Mouse (Mus musculus) cortical plate, adult 2 months (tissue): ENCODE measurements at regions not wholly inside any gene's neighbourhood (a gene's known extent, or its start where the extent isn't known, plus 50 kb on each side); places are given as distances from the start of the nearest gene placed in this dataset.

Source experiments
- H3K27ac ChIP-seq: fragments of 200-500 bp; 2 replicates; pipeline ENCODE4 v1.5.1; 2012; ENCODE audit warnings: low read length, control low read depth, inconsistent platforms; ENCODE audit not compliant: insufficient read depth
- H3K4me1 ChIP-seq: fragments of 200-500 bp; 2 replicates; pipeline ENCODE4 v1.6.1; 2011; ENCODE audit warnings: low read length; ENCODE audit not compliant: control insufficient read depth, insufficient read depth
- H3K4me3 ChIP-seq: fragments of 200-500 bp; 2 replicates; pipeline ENCODE4 v1.5.1; 2011; ENCODE audit warnings: mild to moderate bottlenecking, low read length, control low read depth; ENCODE audit not compliant: insufficient read depth
- CTCF ChIP-seq: fragments of 200-500 bp; IDR thresholded peaks from 2 replicates; pipeline ENCODE4 v1.5.1; 2011; ENCODE audit warnings: mild to moderate bottlenecking, control low read depth, low read length; ENCODE audit not compliant: insufficient read depth; ENCODE audit errors: extremely low read depth
- POLR2A ChIP-seq: fragments of 200-500 bp; IDR thresholded peaks from 2 replicates; pipeline ENCODE4 v1.6.1; 2011; ENCODE audit warnings: mild to moderate bottlenecking, low read length, control low read depth; ENCODE audit not compliant: insufficient read depth; ENCODE audit errors: extremely low read depth

- no peak overlapping the region for H3K27ac ChIP-seq
- TF ChIP-seq POLR2A (no peak), CTCF (no peak)
These were observed 71.9 kb upstream of the Mpdz start for GRCm38 (mm10) chr4:81514547-81514946.

GRCm38 (mm10) chr4:81512396-81512795, 69.8 kb upstream of the Mpdz start:
- TF ChIP-seq CTCF (no peak), POLR2A (no peak)
- Histone ChIP-seq H3K27ac (no peak overlapping the region), H3K4me1 (no peaks in the 10 kb centered on the region), H3K4me3 (no peak overlapping the region)

More at GRCm38 (mm10) chr4:81514547-81514946, 71.9 kb upstream of the Mpdz start:
- Histone ChIP-seq H3K4me3 (no peak overlapping the region), H3K4me1 (no peaks in the 10 kb centered on the region)

DNA sequence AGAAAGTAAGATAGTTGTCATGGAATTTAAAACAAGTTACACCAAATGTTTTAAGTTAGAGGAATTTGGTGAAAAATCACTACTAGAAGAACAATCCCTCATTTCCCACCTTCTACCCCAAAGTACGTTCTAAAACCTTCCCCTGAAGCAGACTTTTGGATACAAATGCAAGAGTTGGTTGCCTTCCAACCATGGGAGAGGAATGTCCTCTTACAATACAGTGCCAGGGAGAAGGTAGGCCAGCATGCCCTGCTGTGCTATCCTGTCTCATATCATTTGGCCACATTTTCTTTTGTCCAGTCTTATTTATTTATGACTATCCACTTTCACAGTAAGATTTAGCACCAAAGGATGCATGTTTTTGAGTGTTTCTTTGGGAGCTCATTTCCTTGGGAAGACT, 66.2 kb upstream of the Mpdz start:
- Histone ChIP-seq H3K27ac (no peak overlapping the region), H3K4me1 (no peaks in the 10 kb centered on the region), H3K4me3 (no peak overlapping the region)
- TF ChIP-seq CTCF (no peak), POLR2A (no peak)

DNA sequence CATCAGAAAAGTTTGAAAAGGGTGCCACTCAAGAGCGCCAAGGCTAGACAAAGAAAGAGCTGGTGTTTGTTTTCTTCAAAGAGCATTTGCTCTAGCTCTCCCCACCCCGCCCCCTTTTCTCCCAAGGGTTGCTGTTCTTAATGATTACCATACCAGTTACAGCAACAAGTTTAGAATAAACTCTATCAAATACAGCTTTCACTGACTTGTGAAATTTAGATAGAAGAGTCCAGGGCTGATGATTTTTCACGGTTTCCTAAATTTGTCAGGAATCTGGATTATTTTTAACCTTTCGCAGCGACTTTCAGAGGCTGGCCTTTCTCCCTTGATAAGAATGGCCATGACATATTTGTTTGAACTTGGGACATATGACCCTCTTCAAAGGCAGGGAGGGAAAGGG, 64.2 kb upstream of the Mpdz start:
- Histone ChIP-seq H3K4me3 (no peak overlapping the region), H3K4me1 (no peaks in the 10 kb centered on the region), H3K27ac (no peak overlapping the region)
- TF ChIP-seq CTCF = no peak
- TF ChIP-seq POLR2A = no peak

DNA sequence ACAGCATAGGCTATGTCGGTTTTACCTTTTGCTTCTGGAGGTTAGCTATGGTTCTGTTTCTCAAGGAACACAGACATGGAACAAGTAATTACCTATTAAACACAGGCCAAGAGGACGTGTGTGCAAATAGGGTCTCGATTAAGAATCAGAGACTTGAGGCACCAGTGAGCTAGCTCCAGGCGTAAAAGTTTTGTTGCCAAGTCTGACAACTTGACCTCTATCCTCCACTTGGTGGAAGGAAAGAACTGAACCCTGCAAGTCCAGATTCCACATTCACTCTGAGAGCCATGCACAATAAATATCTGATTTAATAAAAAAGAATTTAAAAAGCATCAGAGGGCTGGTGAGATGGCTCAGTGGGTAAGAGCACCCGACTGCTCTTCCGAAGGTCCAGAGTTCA, 63.7 kb upstream of the Mpdz start:
- TF ChIP-seq POLR2A = no peak
- no peak for TF ChIP-seq CTCF
- no peaks in the 10 kb centered on the region for H3K4me1 ChIP-seq
- no peak overlapping the region for H3K4me3 ChIP-seq
- no peak overlapping the region for H3K27ac ChIP-seq

- Histone ChIP-seq H3K4me3 (no peak overlapping the region), H3K4me1 (no peaks in the 10 kb centered on the region), H3K27ac (no peak overlapping the region)
- no peak for TF ChIP-seq POLR2A
- TF ChIP-seq CTCF = no peak
These were observed 62.5 kb upstream of the Mpdz start for GRCm38 (mm10) chr4:81505096-81505495.

DNA sequence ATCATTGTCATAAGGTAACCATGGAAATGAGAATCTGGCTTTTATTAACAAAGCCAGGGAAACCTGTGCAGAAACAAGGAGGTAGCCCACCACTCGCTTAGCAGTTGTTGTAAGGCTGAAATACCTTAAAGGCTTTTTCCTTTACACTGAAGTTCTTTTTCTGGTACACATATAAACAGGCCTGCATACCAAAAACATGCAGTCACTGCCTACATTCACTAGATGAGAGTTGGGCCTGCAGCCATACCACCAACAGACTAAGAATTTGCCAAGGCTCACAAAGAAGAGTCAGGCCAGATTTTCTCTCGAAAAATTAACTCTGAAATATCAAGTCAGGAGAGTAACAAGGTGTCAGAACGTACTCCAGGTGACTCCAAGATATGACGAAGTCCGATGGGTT, 61.3 kb upstream of the Mpdz start:
- H3K4me3 ChIP-seq = no peak overlapping the region
- H3K4me1 ChIP-seq = no peaks in the 10 kb centered on the region
- H3K27ac ChIP-seq = no peak overlapping the region
- TF ChIP-seq POLR2A (no peak), CTCF (no peak)

GRCm38 (mm10) chr4:81501802-81502201, 59.2 kb upstream of the Mpdz start:
- Histone ChIP-seq H3K4me3 (no peak overlapping the region), H3K4me1 (no peaks in the 10 kb centered on the region)
- TF ChIP-seq POLR2A (no peak), CTCF (no peak)

DNA sequence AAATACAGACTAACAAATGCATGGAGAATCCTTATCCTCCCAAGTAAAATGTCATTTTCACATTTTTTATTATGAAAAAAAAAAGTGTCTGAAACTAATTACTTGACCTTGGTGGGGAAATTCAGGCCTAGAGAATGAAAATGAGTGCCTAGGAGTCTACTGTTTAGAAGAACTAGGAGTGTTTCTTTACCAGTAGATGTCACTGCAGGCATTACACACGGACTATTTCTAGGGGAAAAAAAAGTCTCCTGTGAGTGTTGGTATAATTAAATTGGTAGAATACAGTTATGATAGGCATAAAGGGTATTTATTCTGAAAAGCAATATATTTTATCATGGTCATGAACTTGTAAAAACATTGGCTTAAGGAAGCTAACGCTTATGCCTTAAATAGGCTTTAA, 55.5 kb upstream of the Mpdz start:
- TF ChIP-seq CTCF (no peak; the same call in 1 of the 2 replicates), POLR2A (no peak)
- Histone ChIP-seq H3K27ac (no peak overlapping the region), H3K4me1 (no peaks in the 10 kb centered on the region), H3K4me3 (no peak overlapping the region)

More at GRCm38 (mm10) chr4:81501802-81502201, 59.2 kb upstream of the Mpdz start:
- H3K27ac ChIP-seq = no peak overlapping the region

DNA sequence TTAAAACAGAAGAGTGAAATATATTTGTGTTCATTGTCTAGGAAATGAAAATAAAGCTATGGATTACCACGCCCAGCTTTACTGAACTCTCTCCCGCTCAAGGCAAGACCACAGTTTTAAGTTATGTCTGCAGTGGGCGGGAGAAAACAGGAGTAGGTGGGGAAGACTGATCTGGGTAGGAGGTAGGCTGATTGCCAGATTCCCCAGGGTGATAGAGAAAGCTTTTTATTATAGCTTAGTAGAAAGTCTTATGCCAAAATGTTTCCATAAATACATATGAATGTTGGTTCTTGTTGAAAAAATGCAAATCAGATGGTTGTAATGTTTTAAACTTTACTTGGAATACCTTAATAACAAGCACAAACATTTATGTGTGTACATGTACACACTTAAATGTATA, 50.2 kb upstream of the Mpdz start:
- H3K4me3 ChIP-seq = no peak overlapping the region
- no peaks in the 10 kb centered on the region for H3K4me1 ChIP-seq
- H3K27ac ChIP-seq = no peak overlapping the region
- no peak for TF ChIP-seq CTCF
- TF ChIP-seq POLR2A = no peak
